Mouse (Mus musculus) hindbrain, embryonic 14.5 days (tissue): ENCODE measurements at regions not wholly inside any gene's neighbourhood (a gene's known extent, or its start where the extent isn't known, plus 50 kb on each side); places are given as distances from the start of the nearest gene placed in this dataset.

Source experiments
- ATAC-seq: fragments of 200-750 bp; cut with Nextera tagmentation; 2 replicates; pipeline ENCODE4 v1.8.0; 2017; ENCODE audit warnings: moderate number of reproducible peaks, mild to moderate bottlenecking, moderate TSS enrichment, moderate library complexity; ENCODE audit not compliant: low FRiP score
- DNase-seq: peaks from one replicate; pipeline ENCODE4 v3.0.0-alpha.2; 2015; ENCODE audit warnings: low spot score
- H3K27ac ChIP-seq: fragments of 300-500 bp; sonication (generic); 2 replicates; pipeline ENCODE4 v1.5.1; 2014; ENCODE audit warnings: mild to moderate bottlenecking, moderate library complexity
- H3K27me3 ChIP-seq: fragments of 300-500 bp; sonication (generic); 2 replicates; pipeline ENCODE4 v1.6.1; 2014; ENCODE audit warnings: mild to moderate bottlenecking, low read length, mixed read lengths; ENCODE audit not compliant: control insufficient read depth, insufficient read depth
- H3K36me3 ChIP-seq: fragments of 300-500 bp; sonication (generic); replicated peaks from 2 replicates; pipeline ENCODE4 v1.6.1; 2014; ENCODE audit not compliant: control insufficient read depth, insufficient read depth
- H3K4me1 ChIP-seq: fragments of 300-500 bp; sonication (generic); replicated peaks from 2 replicates; pipeline ENCODE4 v1.6.1; 2014; ENCODE audit warnings: antibody characterized with exemption, low read length, mixed read lengths; ENCODE audit not compliant: control insufficient read depth, insufficient read depth
- H3K4me2 ChIP-seq: fragments of 300-500 bp; sonication (generic); replicated peaks from 2 replicates; pipeline ENCODE4 v1.6.1; 2014; ENCODE audit warnings: mild to moderate bottlenecking, moderate library complexity
- H3K4me3 ChIP-seq: fragments of 300-500 bp; sonication (generic); replicated peaks from 2 replicates; pipeline ENCODE4 v1.5.1; 2014; ENCODE audit warnings: mild to moderate bottlenecking, low read length
- H3K9ac ChIP-seq: fragments of 300-500 bp; sonication (generic); 2 replicates; pipeline ENCODE4 v1.6.1; 2014
- H3K9me3 ChIP-seq: fragments of 300-500 bp; sonication (generic); 2 replicates; pipeline ENCODE4 v1.6.1; 2016; ENCODE audit warnings: low read length; ENCODE audit not compliant: control insufficient read depth
- WGBS: fragments of 180-500 bp; shearing (Covaris S2); extraction: QIAGEN DNeasy Blood & Tissue Kit; methylation state at CpG from one replicate; pipeline ENCODE4 v1.1.7; 2014; 5-methylcytosine and 5-hydroxymethylcytosine counted together

DNA sequence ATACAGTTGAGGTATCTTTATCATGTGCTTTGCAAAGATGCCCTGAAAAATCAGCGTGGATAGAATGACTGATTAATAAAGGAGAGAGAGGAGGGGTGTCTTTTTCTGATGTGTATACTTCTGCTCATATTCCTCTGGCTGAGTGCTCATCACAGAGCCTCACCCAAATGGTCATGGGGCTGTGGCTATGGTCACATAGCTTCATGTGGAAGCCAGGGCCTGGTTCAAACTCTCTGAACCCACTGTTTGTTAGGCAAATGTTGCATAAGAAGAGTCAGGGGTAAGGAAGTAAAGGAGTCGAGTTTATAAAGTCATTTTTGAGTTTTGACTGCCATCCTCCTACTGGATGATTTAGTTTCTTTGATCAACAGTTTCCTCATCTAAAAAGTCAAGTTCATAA, 221.0 kb downstream of the Fzd1 start:
- H3K9me3 ChIP-seq: no peaks in the 10 kb centered on the region
- no peak for DNase-seq
- 80% methylated on average over 2 of the region's 2 CpGs for WGBS

GRCm38 (mm10) chr5:4535951-4536350, 221.9 kb downstream of the Fzd1 start:
- no peak overlapping the region for H3K9ac ChIP-seq
- no peak for DNase-seq
- H3K4me1 ChIP-seq: 0 out of 2 replicates have a peak, but pooled peaks cover 3% of the 10 kb centered on the region
- no peak overlapping the region for H3K4me2 ChIP-seq
- no peaks in the 10 kb centered on the region for H3K9me3 ChIP-seq
- H3K4me3 ChIP-seq: no peak overlapping the region
- no peaks in the 10 kb centered on the region for H3K27me3 ChIP-seq
- no peak for ATAC-seq
- no peak overlapping the region for H3K27ac ChIP-seq
- 82% methylated on average over 8 of the region's 8 CpGs for whole genome bisulfite sequencing
- no peaks in the 10 kb centered on the region for H3K36me3 ChIP-seq

More for the DNA sequence above, 221.0 kb downstream of the Fzd1 start:
- no peak for ATAC-seq
- no peak overlapping the region for H3K4me3 ChIP-seq
- no peak overlapping the region for H3K9ac ChIP-seq
- H3K36me3 ChIP-seq: no peaks in the 10 kb centered on the region
- H3K4me2 ChIP-seq: no peak overlapping the region
- no peaks in the 10 kb centered on the region for H3K27me3 ChIP-seq
- H3K4me1 ChIP-seq: 0 out of 2 replicates have a peak, but pooled peaks cover 3% of the 10 kb centered on the region
- H3K27ac ChIP-seq: no peak overlapping the region

DNA sequence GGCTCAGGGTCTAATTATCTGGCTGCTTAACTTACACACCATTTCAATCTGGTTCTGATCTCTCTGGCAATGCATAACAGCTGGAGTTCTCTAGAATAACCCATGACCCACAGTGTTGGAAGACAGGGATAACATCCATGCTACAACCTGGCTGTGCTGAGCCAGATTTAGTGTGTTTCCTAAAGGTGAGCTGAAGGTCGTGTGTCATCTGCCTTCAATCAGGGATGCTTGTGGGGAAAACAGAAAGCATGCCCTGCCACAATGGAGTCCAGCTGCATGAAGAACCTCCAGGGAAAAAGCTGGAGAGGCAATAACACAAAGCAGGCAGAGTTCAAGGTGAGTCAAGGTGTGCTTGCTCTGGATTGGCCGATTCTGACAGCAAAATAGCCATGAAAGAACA, 223.3 kb downstream of the Fzd1 start:
- no peak overlapping the region for H3K4me3 ChIP-seq
- H3K9me3 ChIP-seq: no peaks in the 10 kb centered on the region
- no peak overlapping the region for H3K27ac ChIP-seq
- H3K4me2 ChIP-seq: no peak overlapping the region
- no peak for DNase-seq
- WGBS: 86% methylated on average over 2 of the region's 2 CpGs
- no peak for ATAC-seq
- no peak overlapping the region for H3K9ac ChIP-seq
- H3K27me3 ChIP-seq: no peaks in the 10 kb centered on the region
- 0 out of 2 replicates have a peak, but pooled peaks cover 3% of the 10 kb centered on the region for H3K4me1 ChIP-seq
- H3K36me3 ChIP-seq: no peaks in the 10 kb centered on the region

GRCm38 (mm10) chr5:4530236-4531067, 227.4 kb downstream of the Fzd1 start:
- 30% methylated on average over 10 of the region's 10 CpGs for WGBS
- Histone ChIP-seq H3K27me3 (no peaks in the 10 kb centered on the region), H3K4me1 (no peaks in the 10 kb centered on the region), H3K4me3 (no peak overlapping the region), H3K9ac (no peak overlapping the region), H3K9me3 (no peaks in the 10 kb centered on the region), H3K36me3 (no peaks in the 10 kb centered on the region), H3K27ac (no peak overlapping the region), H3K4me2 (no peak overlapping the region)
- no peak for DNase-seq
- ATAC-seq: peak; percentile 59; the same call in 1 of the 2 replicates

GRCm38 (mm10) chr5:4526042-4526815, 231.6 kb downstream of the Fzd1 start:
- Histone ChIP-seq H3K27ac (no peak overlapping the region), H3K4me3 (no peak overlapping the region), H3K4me1 (no peaks in the 10 kb centered on the region), H3K36me3 (no peaks in the 10 kb centered on the region), H3K4me2 (no peak overlapping the region), H3K9me3 (no peaks in the 10 kb centered on the region), H3K27me3 (no peaks in the 10 kb centered on the region), H3K9ac (no peak overlapping the region)
- no peak for DNase-seq
- 86% methylated on average over 9 of the region's 9 CpGs for WGBS
- ATAC-seq: no peak

DNA sequence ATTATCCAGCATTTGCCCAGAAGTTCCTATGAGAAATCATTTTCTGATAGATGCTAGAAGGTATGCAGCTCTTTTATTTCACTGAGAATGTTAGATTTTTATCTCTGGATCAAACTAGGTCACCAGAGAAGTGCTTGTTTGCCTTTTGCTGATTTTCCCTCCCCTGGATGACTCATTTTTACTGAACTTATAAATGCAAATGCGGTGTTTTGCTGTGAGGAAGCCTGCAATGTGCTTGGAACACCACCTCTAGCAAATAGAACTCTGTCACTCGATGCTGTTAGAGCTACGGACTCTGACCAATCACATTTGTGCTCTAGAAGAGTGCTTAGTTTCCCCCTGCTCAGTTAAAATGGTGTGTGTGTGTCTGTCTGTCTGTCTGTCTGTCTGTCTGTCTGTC, 257.2 kb downstream of the Fzd1 start:
- DNase-seq (no peak), ATAC-seq (no peak)
- 92% methylated on average over 3 of the region's 3 CpGs for WGBS
- H3K36me3 ChIP-seq: no peaks in the 10 kb centered on the region
- no peak overlapping the region for H3K9ac ChIP-seq
- H3K9me3 ChIP-seq: no peaks in the 10 kb centered on the region
- H3K27ac ChIP-seq: no peak overlapping the region
- H3K27me3 ChIP-seq: no peaks in the 10 kb centered on the region
- no peak overlapping the region for H3K4me2 ChIP-seq
- peaks cover 17% of the 10 kb centered on the region for H3K4me1 ChIP-seq
- no peak overlapping the region for H3K4me3 ChIP-seq

DNA sequence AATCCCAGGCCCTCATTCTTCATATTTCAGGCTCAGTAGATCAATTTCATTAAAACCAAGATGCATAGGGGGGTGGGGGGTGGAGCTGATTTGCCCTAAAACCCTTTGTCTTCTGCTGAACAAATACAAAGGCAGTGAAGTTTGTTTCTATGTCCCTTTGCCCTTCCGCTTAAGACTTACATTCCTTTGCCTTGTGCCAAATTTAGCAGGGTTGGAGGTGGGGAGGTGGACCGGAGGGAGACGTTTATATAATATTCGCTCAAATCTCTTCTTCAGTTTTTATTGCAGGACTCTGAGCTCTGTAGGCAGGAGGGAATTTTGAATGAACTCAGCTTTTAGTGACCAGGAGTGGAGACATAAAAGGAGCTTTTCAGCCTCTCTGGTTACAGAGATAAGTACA, 258.8 kb downstream of the Fzd1 start:
- Histone ChIP-seq H3K4me3 (no peak overlapping the region), H3K4me2 (no peak overlapping the region), H3K27ac (no peak overlapping the region), H3K36me3 (no peaks in the 10 kb centered on the region), H3K9me3 (no peaks in the 10 kb centered on the region), H3K4me1 (peaks cover 17% of the 10 kb centered on the region), H3K9ac (no peak overlapping the region), H3K27me3 (no peaks in the 10 kb centered on the region)
- DNase-seq (no peak), ATAC-seq (no peak)
- WGBS: 25% methylated on average over 4 of the region's 4 CpGs

DNA sequence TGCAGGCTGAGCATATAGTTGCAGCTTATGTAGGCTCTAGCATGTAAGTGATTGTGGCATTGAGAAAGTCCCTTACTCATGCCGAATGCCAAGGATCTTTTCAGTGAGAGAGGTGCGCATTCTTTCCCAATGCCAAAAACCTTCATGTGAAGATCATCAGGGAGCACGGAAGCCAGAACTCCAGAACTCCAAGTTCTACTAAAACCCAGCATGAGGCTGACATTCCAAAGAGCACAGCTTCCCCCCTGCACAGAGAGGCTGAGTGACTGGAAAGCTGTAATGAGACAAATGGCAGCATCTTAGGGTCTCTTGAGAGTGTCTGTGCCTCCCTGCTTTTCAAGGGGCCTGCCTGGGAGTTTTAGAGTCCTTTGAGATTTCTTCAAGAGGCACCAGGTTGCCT, 259.4 kb downstream of the Fzd1 start:
- Histone ChIP-seq H3K4me3 (no peak overlapping the region), H3K27ac (no peak overlapping the region), H3K27me3 (no peaks in the 10 kb centered on the region), H3K4me1 (peaks cover 17% of the 10 kb centered on the region), H3K36me3 (no peaks in the 10 kb centered on the region), H3K9ac (no peak overlapping the region), H3K9me3 (no peaks in the 10 kb centered on the region), H3K4me2 (no peak overlapping the region)
- 67% methylated on average over 3 of the region's 3 CpGs for WGBS
- DNase-seq (no peak), ATAC-seq (no peak)

- no peaks in the 10 kb centered on the region for H3K27me3 ChIP-seq
- no peaks in the 10 kb centered on the region for H3K9me3 ChIP-seq
- DNase-seq: no peak
- no peak overlapping the region for H3K4me3 ChIP-seq
- 27% methylated on average over 3 of the region's 3 CpGs for WGBS
- H3K9ac ChIP-seq: no peak overlapping the region
- peaks cover 17% of the 10 kb centered on the region for H3K4me1 ChIP-seq
- H3K36me3 ChIP-seq: no peaks in the 10 kb centered on the region
- H3K27ac ChIP-seq: peak overlapping the region; percentile 40; the same call in 1 of the 2 replicates
- ATAC-seq: no peak
- H3K4me2 ChIP-seq: peak overlapping the region; percentile 32
Measured at GRCm38 (mm10) chr5:4496907-4497200, 261.0 kb downstream of the Fzd1 start.
